Mouse (Mus musculus) cortical plate, adult 2 months (tissue): ENCODE data around the gene Guca1b.

Source experiments
- CTCF ChIP-seq: fragments of 200-500 bp; IDR thresholded peaks from 2 replicates; pipeline ENCODE4 v1.5.1; 2011; ENCODE audit warnings: mild to moderate bottlenecking, control low read depth, low read length; ENCODE audit not compliant: insufficient read depth; ENCODE audit errors: extremely low read depth
- POLR2A ChIP-seq: fragments of 200-500 bp; IDR thresholded peaks from 2 replicates; pipeline ENCODE4 v1.6.1; 2011; ENCODE audit warnings: mild to moderate bottlenecking, low read length, control low read depth; ENCODE audit not compliant: insufficient read depth; ENCODE audit errors: extremely low read depth

DNA sequence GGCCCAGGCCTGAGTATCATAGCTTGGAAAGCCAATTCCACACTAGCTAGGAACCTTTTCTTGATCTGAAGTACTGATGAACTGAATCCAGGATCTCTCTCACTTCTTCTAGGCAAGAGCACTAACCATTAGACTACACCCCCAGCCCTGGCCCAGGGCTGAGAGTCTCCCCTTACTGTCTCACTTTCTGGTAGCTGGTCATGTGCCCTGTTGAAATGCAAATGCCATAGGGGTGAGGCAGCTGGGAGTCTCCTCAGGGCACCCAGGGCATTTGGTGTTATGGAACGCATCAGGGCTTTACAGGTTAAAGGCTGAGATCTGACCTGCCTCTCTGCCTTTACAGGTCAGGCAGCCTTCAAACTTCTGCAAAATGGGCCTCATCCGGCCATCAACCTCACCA is 35.0 kb downstream of the Guca1b start:
- TF ChIP-seq CTCF, result no peak
- no peak for TF ChIP-seq POLR2A
